Mouse (Mus musculus): Measurements from ENCODE around the gene Rbm5.

DNA sequence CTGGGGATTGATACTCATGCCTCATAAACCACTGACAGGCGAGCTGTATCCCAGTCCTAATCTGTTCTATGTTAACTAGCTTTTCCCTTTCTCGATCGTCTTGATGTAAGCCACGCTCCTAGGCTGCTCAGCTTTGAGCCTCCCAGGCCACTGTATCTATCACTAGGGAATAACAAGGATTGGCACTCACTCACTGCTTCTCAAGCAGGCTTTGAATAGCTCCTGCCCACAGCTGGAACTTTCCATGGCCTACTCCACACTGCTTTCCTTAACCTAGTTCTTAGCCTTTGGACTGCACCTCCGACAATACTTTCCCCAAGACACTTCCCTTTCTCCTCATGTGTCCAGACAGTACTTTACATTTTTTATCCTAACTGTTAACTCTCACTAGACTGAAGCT lies 1.9 kb downstream of the Rbm5 start:
- TF ChIP-seq EP300 (IDR thresholded peaks at IDR 0.05; ENCODE audit: low read depth) (no peak), CTCF (IDR thresholded peaks at IDR 0.05; ENCODE audit: low read depth) (no peak)

All from liver, postnatal 0 days (tissue).